Mouse (Mus musculus) testis, adult 2 months (tissue): Measurements from ENCODE around the gene Coq8b. TPM values are rescaled to one million over a fixed set of nuclear protein-coding genes. Genes with fewer than 3 reads are reported as not detected.

Experiments
- H3K27ac ChIP-seq: fragments of 200-500 bp; 2 replicates; pipeline ENCODE4 v1.5.1; 2012; ENCODE audit warnings: low read depth, low read length; ENCODE audit not compliant: control insufficient read depth, insufficient read depth
- H3K27me3 ChIP-seq: fragments of 200-500 bp; 2 replicates; pipeline ENCODE4 v1.6.1; 2012; ENCODE audit warnings: mild to moderate bottlenecking, low read length, moderate library complexity; ENCODE audit not compliant: control insufficient read depth, insufficient read depth
- H3K36me3 ChIP-seq: fragments of 200-500 bp; 2 replicates; pipeline ENCODE4 v1.6.1; 2012; ENCODE audit warnings: mild to moderate bottlenecking, low read length; ENCODE audit not compliant: control insufficient read depth, insufficient read depth
- H3K4me1 ChIP-seq: fragments of 200-500 bp; 2 replicates; pipeline ENCODE4 v1.6.1; 2012; ENCODE audit warnings: low read length; ENCODE audit not compliant: control insufficient read depth, insufficient read depth
- H3K4me3 ChIP-seq: fragments of 200-500 bp; 2 replicates; pipeline ENCODE4 v1.5.1; 2012; ENCODE audit warnings: low read depth, mild to moderate bottlenecking, low read length, moderate library complexity, mixed read lengths; ENCODE audit not compliant: control insufficient read depth
- CTCF ChIP-seq: fragments of 200-500 bp; IDR thresholded peaks from 2 replicates; pipeline ENCODE4 v1.5.1; 2012; ENCODE audit warnings: low read depth, mild to moderate bottlenecking, inconsistent platforms, low read length, moderate library complexity; ENCODE audit not compliant: control insufficient read depth, insufficient read depth, insufficient replicate concordance
- POLR2A ChIP-seq: fragments of 200-500 bp; IDR thresholded peaks from 2 replicates; pipeline ENCODE4 v1.6.1; 2012; ENCODE audit warnings: low read depth, mild to moderate bottlenecking, inconsistent platforms, low read length, moderate library complexity; ENCODE audit not compliant: control insufficient read depth
- polyA plus RNA-seq: library from polyadenylated mRNA; depleted of rRNA; stranded (reverse); fragments of >200 nt; gene quantifications from 2 replicates; pipeline ENCODE4 v1.2.3, GENCODE M21; 2012

Gene Coq8b
- polyA plus RNA-seq, 1 experiment, result 33.7 TPM

- Histone ChIP-seq H3K36me3 (peaks cover 6% of the 10 kb centered on the region), H3K27ac (peak within 1 kb of the TSS; percentile 99), H3K27me3 (no peaks in the 10 kb centered on the region), H3K4me1 (peaks cover 11% of the 10 kb centered on the region), H3K4me3 (peak within 1 kb of the TSS; percentile 100)
- no peak for TF ChIP-seq CTCF
- TF ChIP-seq POLR2A, result peak; percentile 79
Measured at GRCm38 (mm10) chr7:27195681-27196611, 36.9 kb upstream of the Coq8b start, which contains the start of the genes BC024978 and Snrpa. BC024978 (plus strand) TSS chr7:27195781. Snrpa (minus strand) TSS chr7:27196271.

- H3K4me1 ChIP-seq, result peaks cover 10% of the 10 kb centered on the region
- peaks cover 6% of the 10 kb centered on the region for H3K36me3 ChIP-seq
- H3K4me3 ChIP-seq, result no peak overlapping the region
- peak overlapping the region; percentile 75 for H3K27ac ChIP-seq
- no peak for TF ChIP-seq POLR2A
- TF ChIP-seq CTCF, result no peak
- H3K27me3 ChIP-seq, result no peaks in the 10 kb centered on the region
Measured at GRCm38 (mm10) chr7:27197136-27197535, 35.7 kb upstream of the Coq8b start.

GRCm38 (mm10) chr7:27197634-27198033 is 35.2 kb upstream of the Coq8b start:
- H3K4me1 ChIP-seq, result peaks cover 8% of the 10 kb centered on the region
- TF ChIP-seq CTCF (no peak), POLR2A (no peak)
- peak overlapping the region; percentile 75 for H3K27ac ChIP-seq
- H3K4me3 ChIP-seq, result no peak overlapping the region
- H3K27me3 ChIP-seq, result no peaks in the 10 kb centered on the region
- peaks cover 6% of the 10 kb centered on the region for H3K36me3 ChIP-seq

GRCm38 (mm10) chr7:27198355-27198754 is 34.5 kb upstream of the Coq8b start:
- no peak overlapping the region for H3K4me3 ChIP-seq
- TF ChIP-seq CTCF (no peak), POLR2A (no peak)
- no peaks in the 10 kb centered on the region for H3K27me3 ChIP-seq
- H3K27ac ChIP-seq, result no peak overlapping the region
- H3K36me3 ChIP-seq, result peaks cover 6% of the 10 kb centered on the region
- peaks cover 8% of the 10 kb centered on the region for H3K4me1 ChIP-seq

- peaks cover 3% of the 10 kb centered on the region for H3K36me3 ChIP-seq
- no peak overlapping the region for H3K4me3 ChIP-seq
- H3K4me1 ChIP-seq, result peaks cover 8% of the 10 kb centered on the region
- no peak overlapping the region for H3K27ac ChIP-seq
- no peaks in the 10 kb centered on the region for H3K27me3 ChIP-seq
- TF ChIP-seq CTCF (no peak), POLR2A (no peak)
Measured at GRCm38 (mm10) chr7:27198779-27199178, 34.0 kb upstream of the Coq8b start.

GRCm38 (mm10) chr7:27203730-27204449 is 28.9 kb upstream of the Coq8b start:
- Histone ChIP-seq H3K4me1 (no peaks in the 10 kb centered on the region; the same call in 1 of the 2 replicates), H3K36me3 (no peaks in the 10 kb centered on the region), H3K27me3 (no peaks in the 10 kb centered on the region), H3K27ac (no peak overlapping the region), H3K4me3 (no peak overlapping the region)
- TF ChIP-seq CTCF, result no peak
- TF ChIP-seq POLR2A, result no peak

GRCm38 (mm10) chr7:27212626-27213025 is 20.2 kb upstream of the Coq8b start:
- TF ChIP-seq POLR2A (no peak), CTCF (no peak)
- no peaks in the 10 kb centered on the region for H3K4me1 ChIP-seq
- peaks cover 5% of the 10 kb centered on the region for H3K36me3 ChIP-seq
- no peak overlapping the region for H3K27ac ChIP-seq
- no peaks in the 10 kb centered on the region for H3K27me3 ChIP-seq
- no peak overlapping the region for H3K4me3 ChIP-seq
